Mouse (Mus musculus) ES-Bruce4 (cell line): ENCODE data around the gene Mrpl55. TPM values are rescaled to one million over a fixed set of nuclear protein-coding genes. Genes with fewer than 3 reads are reported as not detected.
A peak's percentile ranks its signal among the peaks of the same experiment; 100 is the strongest.

Source experiments
- H3K27ac ChIP-seq: 2 replicates; pipeline ENCODE4 v1.5.1; 2012; ENCODE audit warnings: low read length, inconsistent platforms; ENCODE audit not compliant: insufficient read depth
- H3K27me3 ChIP-seq: 2 replicates; pipeline ENCODE4 v1.6.1; 2012; ENCODE audit warnings: mild to moderate bottlenecking, low read length, inconsistent platforms; ENCODE audit not compliant: control insufficient read depth, poor library complexity, insufficient read depth, severe bottlenecking
- H3K36me3 ChIP-seq: 2 replicates; pipeline ENCODE4 v1.6.1; 2012; ENCODE audit warnings: inconsistent platforms, mild to moderate bottlenecking, low read length, moderate library complexity; ENCODE audit not compliant: control insufficient read depth, poor library complexity, insufficient read depth, severe bottlenecking
- H3K4me1 ChIP-seq: one replicate; pipeline ENCODE4 v1.8.1; 2011; ENCODE audit warnings: low read length; ENCODE audit not compliant: control insufficient read depth, insufficient read depth
- H3K4me3 ChIP-seq: 2 replicates; pipeline ENCODE4 v1.5.1; 2011; ENCODE audit warnings: low read depth, mild to moderate bottlenecking, low read length
- H3K9ac ChIP-seq: 2 replicates; pipeline ENCODE4 v1.6.1; 2012; ENCODE audit warnings: low read depth, mild to moderate bottlenecking, inconsistent platforms; ENCODE audit not compliant: poor library complexity, severe bottlenecking
- H3K9me3 ChIP-seq: replicated peaks from 2 replicates; pipeline ENCODE4 v1.6.1; 2012; ENCODE audit warnings: mild to moderate bottlenecking, low read length, inconsistent platforms; ENCODE audit not compliant: control insufficient read depth, poor library complexity, insufficient read depth, severe bottlenecking
- CTCF ChIP-seq: IDR thresholded peaks from one replicate; pipeline ENCODE4 v1.8.1; 2011; ENCODE audit warnings: low read depth, low read length
- EP300 ChIP-seq: IDR thresholded peaks from 2 replicates; pipeline ENCODE4 v1.6.1; 2011; ENCODE audit warnings: low read depth, low read length; ENCODE audit not compliant: insufficient read depth
- POLR2A ChIP-seq: IDR thresholded peaks from one replicate; pipeline ENCODE4 v1.8.1; 2011; ENCODE audit warnings: low read length; ENCODE audit not compliant: insufficient read depth
- polyA plus RNA-seq: library from polyadenylated mRNA; stranded (reverse); fragments of >200 nt; gene quantifications from 2 replicates; pipeline ENCODE4 v1.2.4, GENCODE M21; 2011; ENCODE audit warnings: low read depth; ENCODE audit not compliant: missing spikeins, insufficient read depth, insufficient read length

Mrpl55 gene
- polyA plus RNA-seq, 1 experiment, result 48.2 TPM

DNA sequence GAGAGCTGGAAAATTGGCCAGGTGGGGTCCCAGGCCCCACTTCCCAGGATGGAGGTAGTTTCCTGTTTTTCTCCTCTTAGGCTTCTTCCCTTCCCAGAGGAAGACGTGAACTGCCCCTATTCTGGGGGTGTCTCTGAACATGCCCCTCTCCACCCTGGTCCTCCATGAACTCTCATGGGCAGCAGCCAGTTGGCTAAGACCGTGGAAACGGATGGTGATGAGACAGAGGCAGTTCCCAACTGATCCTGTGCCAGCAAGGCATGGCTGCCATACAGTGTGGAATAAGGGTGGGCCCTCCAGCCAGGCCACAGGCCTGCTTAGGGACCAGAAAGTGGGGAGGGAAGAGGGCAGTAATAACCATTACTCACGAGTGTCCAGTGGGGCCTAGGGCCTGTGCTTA, 31.7 kb upstream of the Mrpl55 start:
- no peak overlapping the region for H3K4me3 ChIP-seq
- H3K9ac ChIP-seq, result no peak overlapping the region
- TF ChIP-seq CTCF, result no peak
- TF ChIP-seq EP300, result no peak
- no peak for TF ChIP-seq POLR2A
- H3K36me3 ChIP-seq, result no peaks in the 10 kb centered on the region
- no peak overlapping the region for H3K27ac ChIP-seq
- H3K27me3 ChIP-seq, result no peaks in the 10 kb centered on the region
- no peaks in the 10 kb centered on the region for H3K9me3 ChIP-seq
- H3K4me1 ChIP-seq, result no peaks in the 10 kb centered on the region

GRCm38 (mm10) chr11:59174189-59174838, 28.0 kb upstream of the Mrpl55 start:
- no peak overlapping the region for H3K27ac ChIP-seq
- H3K36me3 ChIP-seq, result no peaks in the 10 kb centered on the region
- H3K9ac ChIP-seq, result no peak overlapping the region
- peaks cover 11% of the 10 kb centered on the region; the same call in 1 of the 2 replicates for H3K27me3 ChIP-seq
- no peak for TF ChIP-seq CTCF
- TF ChIP-seq POLR2A, result no peak
- TF ChIP-seq EP300, result no peak
- no peaks in the 10 kb centered on the region for H3K9me3 ChIP-seq
- H3K4me3 ChIP-seq, result no peak overlapping the region
- H3K4me1 ChIP-seq, result no peaks in the 10 kb centered on the region

- H3K27me3 ChIP-seq, result peaks cover 11% of the 10 kb centered on the region; the same call in 1 of the 2 replicates
- H3K36me3 ChIP-seq, result no peaks in the 10 kb centered on the region
- no peak overlapping the region for H3K27ac ChIP-seq
- no peaks in the 10 kb centered on the region for H3K4me1 ChIP-seq
- no peaks in the 10 kb centered on the region for H3K9me3 ChIP-seq
- H3K9ac ChIP-seq, result peak overlapping the region; percentile 60
- TF ChIP-seq EP300 (no peak), POLR2A (no peak), CTCF (no peak)
- peak overlapping the region; percentile 83 for H3K4me3 ChIP-seq
These were observed 25.8 kb upstream of the Mrpl55 start for GRCm38 (mm10) chr11:59176475-59176874.

- peak overlapping the region; percentile 60 for H3K9ac ChIP-seq
- H3K36me3 ChIP-seq, result no peaks in the 10 kb centered on the region
- no peaks in the 10 kb centered on the region for H3K4me1 ChIP-seq
- H3K27ac ChIP-seq, result no peak overlapping the region
- no peaks in the 10 kb centered on the region for H3K9me3 ChIP-seq
- H3K27me3 ChIP-seq, result peaks cover 11% of the 10 kb centered on the region; the same call in 1 of the 2 replicates
- peak overlapping the region; percentile 83 for H3K4me3 ChIP-seq
- TF ChIP-seq EP300 (no peak), POLR2A (no peak), CTCF (no peak)
These were observed 25.4 kb upstream of the Mrpl55 start for GRCm38 (mm10) chr11:59176921-59177320.

DNA sequence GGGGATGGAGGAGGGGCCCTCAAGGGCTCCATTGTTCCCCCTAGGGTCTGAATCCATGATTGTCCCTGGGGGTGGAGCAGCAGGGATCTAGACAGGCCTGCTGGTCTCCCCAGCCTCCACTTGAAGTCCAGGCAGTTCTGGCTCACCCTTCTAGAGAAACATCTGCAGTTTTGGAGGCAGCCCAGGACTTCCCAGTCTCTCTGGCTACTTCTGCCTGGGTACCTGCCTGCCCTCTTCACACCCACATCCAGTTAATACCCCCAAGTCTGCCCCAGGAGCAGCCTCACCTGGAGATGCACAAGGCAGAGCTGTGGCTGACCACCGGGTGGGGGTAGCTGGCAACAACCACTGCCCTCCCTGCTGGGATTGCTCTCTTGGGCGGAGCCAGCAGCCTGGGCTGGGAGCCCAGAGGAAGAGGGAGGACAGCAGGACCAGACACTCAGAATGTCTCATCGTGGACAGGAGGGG, 19.4 kb upstream of the Mrpl55 start, which contains the start of gene Gjc2:
TSS of gene Gjc2 (minus strand) at position 350 of the 468 bp plus-strand sequence.
- no peak within 1 kb of the TSS for H3K27ac ChIP-seq
- H3K9ac ChIP-seq, result no peak within 1 kb of the TSS
- H3K36me3 ChIP-seq, result peaks cover 13% of the 10 kb centered on the region

GRCm38 (mm10) chr11:59183821-59184220, 18.5 kb upstream of the Mrpl55 start:
- no peak overlapping the region for H3K9ac ChIP-seq
- no peaks in the 10 kb centered on the region for H3K9me3 ChIP-seq
- peaks cover 13% of the 10 kb centered on the region for H3K36me3 ChIP-seq
- no peaks in the 10 kb centered on the region for H3K27me3 ChIP-seq
- peaks cover 1% of the 10 kb centered on the region for H3K4me1 ChIP-seq
- H3K4me3 ChIP-seq, result no peak overlapping the region
- TF ChIP-seq CTCF (peak; percentile 73), EP300 (no peak), POLR2A (no peak)
- H3K27ac ChIP-seq, result no peak overlapping the region

More for the DNA sequence above, 19.4 kb upstream of the Mrpl55 start, which contains the start of gene Gjc2:
- Histone ChIP-seq H3K4me3 (no peak within 1 kb of the TSS), H3K4me1 (no peaks in the 10 kb centered on the region), H3K27me3 (no peaks in the 10 kb centered on the region), H3K9me3 (no peaks in the 10 kb centered on the region)
- TF ChIP-seq CTCF (no peak), POLR2A (no peak), EP300 (no peak)
